Mouse (Mus musculus) liver, adult 2 months (tissue): ENCODE measurements around the gene Got1. TPM values are rescaled to one million over a fixed set of nuclear protein-coding genes. Genes with fewer than 3 reads are reported as not detected.
A peak's percentile ranks its signal among the peaks of the same experiment; 100 is the strongest.

ENCODE experiments used
- DNase-seq: peaks from one replicate; pipeline ENCODE4 v3.0.0-alpha.2; 2011; ENCODE audit warnings: low read depth, low spot score; ENCODE audit errors: extremely low read depth
- H3K27ac ChIP-seq: fragments of 200-500 bp; replicated peaks from 2 replicates; pipeline ENCODE4 v1.5.1; 2012; ENCODE audit warnings: low read depth, mild to moderate bottlenecking, control low read depth, inconsistent platforms, low read length; ENCODE audit not compliant: insufficient read depth
- H3K27me3 ChIP-seq: fragments of 200-500 bp; 2 replicates; pipeline ENCODE4 v1.6.1; 2012; ENCODE audit warnings: mild to moderate bottlenecking, moderate library complexity, low read length, inconsistent platforms; ENCODE audit not compliant: control insufficient read depth, insufficient read depth
- H3K36me3 ChIP-seq: fragments of 200-500 bp; 2 replicates; pipeline ENCODE4 v1.6.1; 2012; ENCODE audit warnings: low read length, inconsistent platforms; ENCODE audit not compliant: control insufficient read depth, insufficient read depth
- H3K4me1 ChIP-seq: fragments of 200-500 bp; 2 replicates; pipeline ENCODE4 v1.6.1; 2011; ENCODE audit warnings: low read length; ENCODE audit not compliant: control insufficient read depth, insufficient read depth
- H3K4me3 ChIP-seq: fragments of 200-500 bp; 2 replicates; pipeline ENCODE4 v1.5.1; 2011; ENCODE audit warnings: low read depth, mild to moderate bottlenecking, control low read depth, low read length, moderate library complexity; ENCODE audit not compliant: insufficient read depth
- H3K79me2 ChIP-seq: fragments of 200-500 bp; 2 replicates; pipeline ENCODE4 v1.6.1; 2012; ENCODE audit warnings: inconsistent platforms, mild to moderate bottlenecking, low read length, moderate library complexity; ENCODE audit not compliant: control insufficient read depth, insufficient read depth
- H3K9ac ChIP-seq: fragments of 200-500 bp; 2 replicates; pipeline ENCODE4 v1.6.1; 2012; ENCODE audit warnings: low read depth, mild to moderate bottlenecking, control low read depth, inconsistent platforms, low read length
- CTCF ChIP-seq: fragments of 200-500 bp; IDR thresholded peaks from 2 replicates; pipeline ENCODE4 v1.5.1; 2011; ENCODE audit warnings: low read depth, low read length, control low read depth
- POLR2A ChIP-seq: fragments of 200-500 bp; IDR thresholded peaks from 2 replicates; pipeline ENCODE4 v1.6.1; 2011; ENCODE audit warnings: low read length, control low read depth; ENCODE audit not compliant: insufficient read depth; ENCODE audit errors: extremely low read depth
- WGBS: fragments of 180-500 bp; shearing (Covaris S2); methylation state at CpG from one replicate; pipeline ENCODE4 v1.1.7; 2018; 5-methylcytosine and 5-hydroxymethylcytosine counted together
- polyA plus RNA-seq: library from polyadenylated mRNA; depleted of rRNA; stranded (reverse); fragments of >200 nt; gene quantifications from 2 replicates; pipeline ENCODE4 v1.2.3, GENCODE M21; 2012
- total RNA-seq: library from RNA; depleted of rRNA; stranded (reverse); fragments of >200 nt; gene quantifications from 2 replicates; pipeline ENCODE4 v1.2.3, GENCODE M21; 2014

Got1 gene
- total and polyA plus RNA-seq, 2 experiments, result 206 to 272 TPM

DNA sequence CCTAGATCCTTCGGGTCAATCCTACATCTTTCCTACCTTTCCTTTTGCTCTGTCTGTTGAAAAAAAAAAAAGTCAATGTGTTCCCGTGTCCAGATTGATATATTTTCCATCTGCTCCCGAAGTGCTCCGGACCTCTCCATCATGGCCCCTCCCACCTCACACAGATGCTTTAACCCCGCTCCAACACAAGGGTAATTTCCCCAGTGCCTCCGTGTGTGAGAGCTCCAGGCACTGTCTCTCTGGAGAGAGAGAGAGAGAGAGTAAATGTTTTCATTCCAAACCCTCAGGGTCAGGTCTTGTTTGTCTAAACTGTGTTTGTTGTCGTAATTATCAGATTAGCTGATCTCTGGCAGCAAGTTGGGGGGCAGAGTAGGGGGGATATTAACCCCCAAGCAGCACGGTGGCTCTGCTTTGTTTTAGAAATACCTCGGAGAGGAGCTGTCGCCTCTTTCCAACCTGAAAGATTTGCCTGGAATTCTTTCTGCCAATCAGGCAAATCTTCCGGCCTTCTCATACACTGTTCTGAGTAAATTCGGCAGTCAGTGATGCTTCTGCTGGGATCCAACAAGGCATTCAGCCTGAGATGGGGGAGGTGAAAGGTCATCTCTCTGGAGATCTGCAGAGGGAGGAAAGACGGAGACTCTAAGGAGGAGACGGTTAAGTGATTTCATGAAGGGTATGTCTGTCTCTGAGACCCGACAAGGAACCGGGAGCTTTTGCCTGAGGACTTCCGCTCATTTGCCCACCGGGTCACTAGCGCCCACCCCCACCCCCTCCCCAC, 22.1 kb upstream of the Got1 start:
- H3K27me3 ChIP-seq, result peaks cover 14% of the 10 kb centered on the region; the same call in 1 of the 2 replicates
- no peaks in the 10 kb centered on the region for H3K36me3 ChIP-seq
- H3K79me2 ChIP-seq, result no peaks in the 10 kb centered on the region
- no peak overlapping the region for H3K27ac ChIP-seq
- H3K4me3 ChIP-seq, result no peak overlapping the region
- no peak for DNase-seq
- no peaks in the 10 kb centered on the region for H3K4me1 ChIP-seq
- TF ChIP-seq POLR2A (no peak), CTCF (no peak)
- H3K9ac ChIP-seq, result no peak overlapping the region
- WGBS, result 7% methylated on average over 19 of the region's 19 CpGs

DNA sequence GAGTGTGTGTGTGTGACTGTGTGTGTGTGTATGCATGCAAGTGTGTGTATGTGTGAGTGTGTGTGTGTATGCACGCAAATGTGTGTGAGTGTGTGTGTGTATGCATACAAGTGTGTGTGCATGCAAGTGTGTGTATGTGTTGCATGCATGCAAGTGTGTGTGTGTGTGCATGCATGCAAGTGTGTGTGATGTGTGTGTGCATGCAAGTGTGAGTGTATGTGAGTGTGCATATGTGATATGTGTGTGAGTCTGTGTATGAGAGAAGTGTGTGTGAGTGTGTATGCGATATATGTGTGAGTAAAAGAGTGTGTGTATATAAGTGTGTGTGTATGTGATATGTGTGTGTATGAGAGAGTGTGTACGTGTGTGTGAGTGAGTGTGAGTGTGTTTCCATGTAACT, 11.0 kb upstream of the Got1 start:
- no peak for DNase-seq
- peaks cover 2% of the 10 kb centered on the region; the same call in 1 of the 2 replicates for H3K4me1 ChIP-seq
- 92% methylated on average over 3 of the region's 3 CpGs for WGBS
- no peaks in the 10 kb centered on the region for H3K79me2 ChIP-seq
- no peak overlapping the region for H3K4me3 ChIP-seq
- no peak overlapping the region for H3K27ac ChIP-seq
- no peak for TF ChIP-seq CTCF
- no peak for TF ChIP-seq POLR2A
- H3K9ac ChIP-seq, result no peak overlapping the region
- H3K27me3 ChIP-seq, result no peaks in the 10 kb centered on the region; the same call in 1 of the 2 replicates
- no peaks in the 10 kb centered on the region for H3K36me3 ChIP-seq

DNA sequence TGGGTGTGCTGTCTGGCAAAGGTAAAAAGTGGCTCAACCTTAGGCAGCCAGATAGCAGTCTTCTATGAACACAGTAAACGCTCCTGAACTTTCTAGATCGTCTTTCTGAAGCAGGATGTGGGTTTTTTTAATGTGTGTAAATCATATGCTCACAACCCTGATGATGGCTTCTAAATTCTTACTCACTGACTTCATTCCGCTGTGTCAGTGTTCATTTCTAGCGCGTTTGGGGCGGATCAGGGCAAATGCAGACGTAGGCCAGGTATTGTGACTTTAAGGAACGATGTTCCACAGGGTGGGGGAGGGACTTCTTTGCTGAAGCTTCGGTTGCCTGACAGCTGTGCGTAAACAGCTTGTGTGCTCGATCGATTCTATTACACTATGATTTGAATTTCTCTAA, 6.5 kb upstream of the Got1 start:
- Histone ChIP-seq H3K79me2 (no peaks in the 10 kb centered on the region), H3K4me3 (no peak overlapping the region), H3K27me3 (no peaks in the 10 kb centered on the region), H3K9ac (no peak overlapping the region), H3K36me3 (no peaks in the 10 kb centered on the region), H3K27ac (no peak overlapping the region), H3K4me1 (peaks cover 5% of the 10 kb centered on the region)
- 19% methylated on average over 12 of the region's 12 CpGs for WGBS
- DNase-seq, result peak; percentile 29
- TF ChIP-seq CTCF (no peak), POLR2A (no peak)

- no peak overlapping the region for H3K27ac ChIP-seq
- H3K4me3 ChIP-seq, result no peak overlapping the region
Measured at GRCm38 (mm10) chr19:43530197-43530770, 5.9 kb upstream of the Got1 start.

GRCm38 (mm10) chr19:43528056-43528587, 3.7 kb upstream of the Got1 start:
- Histone ChIP-seq H3K27ac (no peak overlapping the region), H3K4me1 (peaks cover 12% of the 10 kb centered on the region), H3K4me3 (no peak overlapping the region), H3K27me3 (no peaks in the 10 kb centered on the region), H3K9ac (no peak overlapping the region), H3K36me3 (no peaks in the 10 kb centered on the region), H3K79me2 (peaks cover 8% of the 10 kb centered on the region; the same call in 1 of the 2 replicates)
- no peak for DNase-seq
- WGBS, result 89% methylated on average over 8 of the region's 8 CpGs
- no peak for TF ChIP-seq POLR2A
- TF ChIP-seq CTCF, result no peak

More at GRCm38 (mm10) chr19:43530197-43530770, 5.9 kb upstream of the Got1 start:
- Histone ChIP-seq H3K9ac (no peak overlapping the region), H3K4me1 (peaks cover 10% of the 10 kb centered on the region), H3K36me3 (no peaks in the 10 kb centered on the region), H3K27me3 (no peaks in the 10 kb centered on the region), H3K79me2 (no peaks in the 10 kb centered on the region)
- TF ChIP-seq CTCF, result peak; percentile 89
- TF ChIP-seq POLR2A, result no peak
- DNase-seq, result peak; percentile 76
- 6% methylated on average over 13 of the region's 13 CpGs for whole genome bisulfite sequencing
